Mouse (Mus musculus) ES-Bruce4 (cell line): Measurements from ENCODE around the gene Zfp839.

Source experiments
- CTCF ChIP-seq: IDR thresholded peaks from one replicate; pipeline ENCODE4 v1.8.1; 2011; ENCODE audit warnings: low read depth, low read length
- POLR2A ChIP-seq: IDR thresholded peaks from one replicate; pipeline ENCODE4 v1.8.1; 2011; ENCODE audit warnings: low read length; ENCODE audit not compliant: insufficient read depth

DNA sequence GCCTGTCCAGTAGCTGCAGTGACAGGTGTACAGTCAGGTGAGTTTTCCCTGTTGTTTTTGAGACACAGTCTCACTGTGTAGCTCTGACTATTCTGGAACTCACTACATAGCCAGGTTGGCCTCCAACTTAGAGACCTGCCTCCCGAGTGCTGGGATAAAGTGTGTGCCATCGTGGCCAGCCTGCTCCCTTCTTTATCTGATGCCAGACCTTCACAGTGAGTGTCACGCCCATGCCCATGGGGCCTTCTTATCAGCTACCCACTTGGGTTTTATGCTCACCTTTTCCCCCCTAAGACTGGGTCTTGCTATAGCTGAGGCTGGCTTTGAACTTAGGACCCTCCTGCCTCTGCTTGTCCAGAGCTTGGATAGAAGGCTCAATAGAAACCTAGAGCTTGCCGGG, 20.1 kb downstream of the Zfp839 start:
- no peak for TF ChIP-seq CTCF
- no peak for TF ChIP-seq POLR2A
